Mouse (Mus musculus) neural tube, embryonic 14.5 days (tissue): ENCODE measurements at regions not wholly inside any gene's neighbourhood (a gene's known extent, or its start where the extent isn't known, plus 50 kb on each side); places are given as distances from the start of the nearest gene placed in this dataset.

Experiments
- ATAC-seq: fragments of 200-750 bp; cut with Nextera tagmentation; 2 replicates; pipeline ENCODE4 v1.8.0; 2017; ENCODE audit warnings: low read depth, mild to moderate bottlenecking, moderate TSS enrichment, moderate library complexity
- H3K27ac ChIP-seq: fragments of 300-500 bp; sonication (generic); 2 replicates; pipeline ENCODE4 v1.5.1; 2014; ENCODE audit warnings: low read depth, mild to moderate bottlenecking, control low read depth, low read length, moderate library complexity, mixed read lengths
- H3K27me3 ChIP-seq: fragments of 300-500 bp; sonication (generic); 2 replicates; pipeline ENCODE4 v1.6.1; 2014; ENCODE audit warnings: low read length; ENCODE audit not compliant: control insufficient read depth, insufficient read depth
- H3K36me3 ChIP-seq: fragments of 300-500 bp; sonication (generic); 2 replicates; pipeline ENCODE4 v1.6.1; 2014; ENCODE audit warnings: low read length, mixed read lengths; ENCODE audit not compliant: control insufficient read depth, insufficient read depth
- H3K4me1 ChIP-seq: fragments of 300-500 bp; sonication (generic); 2 replicates; pipeline ENCODE4 v1.6.1; 2014; ENCODE audit warnings: low read length; ENCODE audit not compliant: control insufficient read depth, insufficient read depth
- H3K4me2 ChIP-seq: fragments of 300-500 bp; sonication (generic); 2 replicates; pipeline ENCODE4 v1.6.1; 2014; ENCODE audit warnings: mild to moderate bottlenecking, low read depth, low read length, control low read depth
- H3K4me3 ChIP-seq: fragments of 300-500 bp; sonication (generic); 2 replicates; pipeline ENCODE4 v1.5.1; 2014; ENCODE audit warnings: low read depth, low read length, control low read depth, mixed read lengths
- H3K9ac ChIP-seq: fragments of 300-500 bp; sonication (generic); replicated peaks from 2 replicates; pipeline ENCODE4 v1.6.1; 2014; ENCODE audit warnings: low read depth, mild to moderate bottlenecking, control low read depth, low read length, mixed read lengths
- H3K9me3 ChIP-seq: fragments of 300-500 bp; sonication (generic); 2 replicates; pipeline ENCODE4 v1.6.1; 2016; ENCODE audit warnings: low read length; ENCODE audit not compliant: control insufficient read depth
- WGBS: fragments of 180-500 bp; shearing (Covaris S2); extraction: QIAGEN DNeasy Blood & Tissue Kit; methylation state at CpG from one replicate; pipeline ENCODE4 v1.1.7; 2014; 5-methylcytosine and 5-hydroxymethylcytosine counted together

- no peaks in the 10 kb centered on the region for H3K4me1 ChIP-seq
- H3K27ac ChIP-seq = no peak overlapping the region
- no peaks in the 10 kb centered on the region for H3K36me3 ChIP-seq
- no peak overlapping the region for H3K4me2 ChIP-seq
- no peak overlapping the region for H3K9ac ChIP-seq
- no peaks in the 10 kb centered on the region for H3K27me3 ChIP-seq
- ATAC-seq = peak; percentile 81
- WGBS = 49% methylated on average over 8 of the region's 8 CpGs
- no peak overlapping the region for H3K4me3 ChIP-seq
- no peaks in the 10 kb centered on the region for H3K9me3 ChIP-seq
Measured at GRCm38 (mm10) chr10:126070984-126071713, 105.2 kb downstream of the Lrig3 start.

- no peaks in the 10 kb centered on the region for H3K4me1 ChIP-seq
- no peak overlapping the region for H3K4me3 ChIP-seq
- H3K27ac ChIP-seq = no peak overlapping the region
- ATAC-seq = 0 out of 2 replicates have a peak, but pooled peaks have one; percentile 24
- H3K36me3 ChIP-seq = no peaks in the 10 kb centered on the region
- no peak overlapping the region for H3K9ac ChIP-seq
- H3K27me3 ChIP-seq = no peaks in the 10 kb centered on the region
- WGBS = 68% methylated on average over 3 of the region's 3 CpGs
- no peaks in the 10 kb centered on the region for H3K9me3 ChIP-seq
- no peak overlapping the region for H3K4me2 ChIP-seq
Measured at GRCm38 (mm10) chr10:126071714-126072057, 105.7 kb downstream of the Lrig3 start.

GRCm38 (mm10) chr10:126077313-126077966 is 111.5 kb downstream of the Lrig3 start:
- Histone ChIP-seq H3K9ac (no peak overlapping the region), H3K4me3 (no peak overlapping the region), H3K9me3 (no peaks in the 10 kb centered on the region), H3K27ac (no peak overlapping the region), H3K4me1 (no peaks in the 10 kb centered on the region), H3K4me2 (no peak overlapping the region), H3K36me3 (no peaks in the 10 kb centered on the region), H3K27me3 (no peaks in the 10 kb centered on the region)
- no peak for ATAC-seq
- WGBS = 91% methylated on average over 1 of the region's 1 CpGs

- no peaks in the 10 kb centered on the region for H3K9me3 ChIP-seq
- 20% methylated on average over 11 of the region's 11 CpGs for WGBS
- no peaks in the 10 kb centered on the region for H3K27me3 ChIP-seq
- no peak overlapping the region for H3K4me3 ChIP-seq
- no peak overlapping the region for H3K4me2 ChIP-seq
- no peak overlapping the region for H3K27ac ChIP-seq
- no peaks in the 10 kb centered on the region for H3K4me1 ChIP-seq
- no peak overlapping the region for H3K9ac ChIP-seq
- no peak for ATAC-seq
- H3K36me3 ChIP-seq = no peaks in the 10 kb centered on the region
Measured at GRCm38 (mm10) chr10:126082576-126082975, 116.6 kb downstream of the Lrig3 start.

GRCm38 (mm10) chr10:126086684-126087083 is 120.7 kb downstream of the Lrig3 start:
- no peak for ATAC-seq
- Histone ChIP-seq H3K4me2 (no peak overlapping the region), H3K4me3 (no peak overlapping the region), H3K27me3 (no peaks in the 10 kb centered on the region), H3K9ac (no peak overlapping the region), H3K9me3 (no peaks in the 10 kb centered on the region), H3K27ac (no peak overlapping the region), H3K36me3 (no peaks in the 10 kb centered on the region), H3K4me1 (no peaks in the 10 kb centered on the region)
- WGBS = 80% methylated on average over 5 of the region's 5 CpGs

- Histone ChIP-seq H3K27ac (no peak overlapping the region), H3K4me1 (no peaks in the 10 kb centered on the region), H3K27me3 (no peaks in the 10 kb centered on the region), H3K4me3 (no peak overlapping the region), H3K36me3 (no peaks in the 10 kb centered on the region), H3K9me3 (no peaks in the 10 kb centered on the region), H3K4me2 (no peak overlapping the region), H3K9ac (no peak overlapping the region)
- 62% methylated on average over 16 of the region's 16 CpGs for WGBS
- ATAC-seq = no peak
Measured at GRCm38 (mm10) chr10:126094238-126094880, 128.4 kb downstream of the Lrig3 start.

GRCm38 (mm10) chr10:126097896-126098295 is 131.9 kb downstream of the Lrig3 start:
- no peaks in the 10 kb centered on the region for H3K27me3 ChIP-seq
- no peak for ATAC-seq
- H3K27ac ChIP-seq = no peak overlapping the region
- no peak overlapping the region for H3K4me3 ChIP-seq
- no peaks in the 10 kb centered on the region for H3K9me3 ChIP-seq
- no peaks in the 10 kb centered on the region for H3K36me3 ChIP-seq
- no peaks in the 10 kb centered on the region for H3K4me1 ChIP-seq
- no peak overlapping the region for H3K9ac ChIP-seq
- H3K4me2 ChIP-seq = no peak overlapping the region
- 91% methylated on average over 10 of the region's 10 CpGs for WGBS

GRCm38 (mm10) chr10:126102876-126103275 is 136.9 kb downstream of the Lrig3 start:
- WGBS = 74% methylated on average over 15 of the region's 15 CpGs
- Histone ChIP-seq H3K4me3 (no peak overlapping the region), H3K27ac (no peak overlapping the region), H3K4me2 (no peak overlapping the region), H3K9ac (no peak overlapping the region), H3K27me3 (no peaks in the 10 kb centered on the region), H3K4me1 (no peaks in the 10 kb centered on the region), H3K36me3 (no peaks in the 10 kb centered on the region), H3K9me3 (no peaks in the 10 kb centered on the region)
- ATAC-seq = no peak

- Histone ChIP-seq H3K4me3 (no peak overlapping the region), H3K27ac (no peak overlapping the region), H3K36me3 (no peaks in the 10 kb centered on the region), H3K9me3 (no peaks in the 10 kb centered on the region), H3K4me1 (no peaks in the 10 kb centered on the region), H3K27me3 (no peaks in the 10 kb centered on the region), H3K4me2 (no peak overlapping the region), H3K9ac (no peak overlapping the region)
- 81% methylated on average over 5 of the region's 5 CpGs for WGBS
- ATAC-seq = no peak
Measured at GRCm38 (mm10) chr10:126113106-126113505, 147.1 kb downstream of the Lrig3 start.
